Mouse (Mus musculus) lung, postnatal 4 days (tissue): ENCODE data around the gene Sacs.
"Not testable (repeated sequence)": the region's sequence is repeated elsewhere in the genome, so short reads cannot be mapped to it uniquely, and the experiment has no call there.

ENCODE experiments used
- DNase-seq, 2 experiments: peaks; one replicate each; pipeline ENCODE4 v3.0.0; 2021

Gene Sacs

DNA sequence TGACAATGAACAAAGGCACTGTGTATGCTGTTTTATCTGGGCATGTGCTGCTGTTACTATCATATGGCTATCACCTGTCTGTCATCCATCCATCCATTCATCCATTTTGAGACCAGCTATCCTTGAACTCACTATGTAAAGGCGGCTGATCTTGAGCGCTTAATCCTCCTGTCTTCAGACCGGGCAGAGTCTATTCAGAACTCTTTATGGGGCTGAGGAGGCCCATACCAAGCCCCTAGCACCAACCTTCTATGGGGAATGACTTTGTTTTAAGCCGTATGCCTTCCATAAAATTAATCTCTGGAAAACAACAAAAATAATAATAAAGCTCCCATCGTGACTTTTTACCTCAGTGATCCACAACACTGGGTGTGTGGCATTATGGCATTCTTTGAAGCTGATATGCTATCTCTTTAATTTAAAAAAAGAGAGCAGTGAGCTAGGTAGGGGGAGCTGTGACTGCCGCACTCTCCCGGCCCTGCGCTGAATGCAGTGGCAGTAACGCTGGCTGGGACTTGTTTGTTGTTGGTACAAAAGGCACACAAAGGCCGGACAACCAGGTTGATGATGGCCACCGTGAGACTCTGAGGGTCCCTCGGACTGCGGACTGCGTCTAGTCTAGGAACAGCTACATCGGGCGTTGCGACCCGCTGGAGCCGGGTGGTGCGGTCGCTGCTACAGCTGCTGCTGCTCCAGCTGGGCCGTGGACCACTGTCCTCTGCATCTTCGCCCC, at the start of gene Sacs:
Gene Sacs, plus strand, starts transcription at position 464 of the 733 bp plus-strand sequence.
- DNase-seq, result no peak

DNA sequence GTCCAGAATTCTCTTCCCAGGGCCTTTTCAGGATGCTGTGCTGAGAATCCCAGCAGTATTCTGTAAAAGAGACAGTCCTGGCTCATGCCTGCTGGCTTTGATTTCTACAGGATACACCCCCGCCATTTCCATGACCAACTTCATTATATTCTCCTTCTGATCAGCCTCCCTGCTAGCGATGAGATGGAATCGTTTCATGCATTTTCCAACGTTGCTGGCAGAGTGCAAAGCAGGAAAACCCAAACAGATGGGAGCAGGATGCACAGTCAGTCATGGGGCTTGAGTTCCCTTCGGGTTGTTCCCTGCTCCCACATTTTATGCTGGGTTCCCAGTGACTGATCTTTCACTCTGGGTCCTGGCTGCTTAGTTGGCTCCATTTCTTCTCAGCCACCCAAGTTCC, 47.3 kb upstream of the Sacs start:
- no peak for DNase-seq

DNA sequence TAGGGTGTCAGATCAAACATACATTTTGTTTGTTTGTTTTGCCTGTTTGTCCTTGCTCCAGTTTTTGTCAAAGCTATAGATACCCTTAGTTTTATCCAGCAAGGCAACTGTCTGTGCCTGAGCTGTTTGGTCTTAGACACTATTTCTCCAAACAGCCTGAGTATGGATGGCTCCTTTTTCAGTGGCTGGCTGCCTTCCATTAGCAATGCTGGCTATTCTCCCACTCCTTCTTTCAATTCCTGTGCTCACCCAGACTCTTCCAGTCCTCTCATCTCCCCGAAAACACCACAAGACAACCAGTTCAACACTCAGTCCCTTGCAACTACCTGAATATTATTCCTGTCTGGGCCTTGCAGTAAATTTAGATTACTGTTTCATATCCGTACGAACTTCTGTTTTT, 46.2 kb upstream of the Sacs start:
- no peak for DNase-seq

DNA sequence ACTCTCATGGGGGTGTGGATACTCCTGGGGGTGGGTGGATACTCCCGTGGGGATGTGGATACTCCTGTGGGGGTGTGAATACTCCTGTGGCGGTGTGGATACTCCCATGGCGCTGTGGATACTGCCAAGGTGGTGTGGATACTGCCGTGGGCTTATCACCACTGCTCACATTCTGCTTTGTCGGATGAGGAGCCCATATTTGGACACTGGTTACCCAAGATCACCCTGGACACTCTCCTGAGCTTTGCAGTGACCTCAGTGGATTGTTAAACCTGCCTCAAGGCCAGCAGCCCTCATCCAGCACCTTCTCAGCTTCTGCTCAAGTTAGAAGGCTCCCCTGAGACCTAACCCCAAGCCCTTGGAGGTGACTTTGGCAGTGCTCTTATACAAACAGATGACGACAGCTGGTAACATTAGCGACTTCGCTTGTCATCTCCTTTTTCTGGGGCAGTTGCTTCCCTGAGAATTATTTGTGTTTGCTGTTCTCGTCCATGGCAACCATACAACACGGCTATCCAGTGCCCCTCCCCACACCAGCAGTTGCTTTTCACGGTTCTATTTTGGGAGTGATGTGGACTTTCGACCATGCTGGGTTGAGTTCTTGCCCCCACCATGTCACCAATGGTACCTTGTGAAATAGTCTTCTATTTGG, 40.2 kb upstream of the Sacs start:
- DNase-seq, result peak; percentile 53 to 73

DNA sequence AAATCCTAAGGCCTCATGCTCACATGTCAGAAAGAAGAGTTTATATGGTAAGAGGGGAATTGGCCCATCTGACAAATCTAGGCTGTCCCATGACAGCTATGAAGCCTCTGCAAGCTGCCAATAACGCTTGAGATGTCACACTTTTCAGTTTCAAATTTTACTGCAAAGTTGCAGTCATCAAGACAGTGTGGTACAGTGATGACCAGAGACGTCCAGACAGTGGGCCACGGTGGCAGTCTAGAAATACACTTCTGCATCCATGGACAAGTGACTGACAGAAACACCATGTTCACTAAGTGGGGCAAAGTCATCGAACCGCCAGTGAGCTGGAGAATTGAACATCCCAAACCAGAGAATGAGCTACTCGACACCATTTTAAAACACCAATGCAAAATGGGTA, 37.5 kb upstream of the Sacs start:
- peak in 1 of 2 experiments; percentile 2 for DNase-seq

DNA sequence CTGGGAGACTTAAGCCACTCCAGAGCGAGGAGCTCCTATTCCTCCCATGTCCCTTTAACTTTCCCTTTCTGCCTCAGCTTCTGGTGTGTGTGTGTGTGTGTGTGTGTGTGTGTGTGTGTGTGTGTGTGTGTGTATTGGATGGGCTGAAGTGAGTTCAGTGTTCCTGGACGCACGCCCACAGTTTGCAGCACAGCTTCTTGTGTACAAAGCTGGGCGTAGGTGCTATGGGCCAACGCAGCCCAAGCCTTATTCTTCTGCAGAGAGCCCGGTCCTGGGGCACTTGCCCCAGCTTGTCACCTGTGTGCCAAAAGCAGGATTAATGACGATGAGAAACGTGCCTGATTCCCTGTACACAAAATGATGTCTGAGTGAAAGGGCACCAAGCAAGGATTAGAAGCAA, 31.9 kb upstream of the Sacs start:
- DNase-seq, result peak; percentile 33 to 61

DNA sequence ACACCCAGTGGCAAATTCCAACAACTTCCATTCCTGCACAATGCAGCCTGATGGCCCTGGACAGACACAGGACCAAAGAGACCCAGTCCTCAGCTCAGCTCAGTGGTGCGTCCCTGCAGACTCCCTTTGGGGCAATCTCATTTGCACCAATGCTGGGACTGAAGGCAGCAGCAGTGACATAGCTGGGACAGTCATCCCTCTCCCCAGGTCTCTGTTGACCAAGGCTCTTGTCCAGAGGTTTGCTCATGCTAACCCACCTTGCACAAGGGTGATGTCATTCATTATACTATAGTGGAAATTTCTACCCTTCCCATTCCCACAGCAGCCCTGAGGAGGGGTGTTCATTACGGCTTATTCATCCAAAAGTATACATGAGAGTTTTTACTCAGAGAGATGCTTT, 29.6 kb upstream of the Sacs start:
- DNase-seq, result no peak

DNA sequence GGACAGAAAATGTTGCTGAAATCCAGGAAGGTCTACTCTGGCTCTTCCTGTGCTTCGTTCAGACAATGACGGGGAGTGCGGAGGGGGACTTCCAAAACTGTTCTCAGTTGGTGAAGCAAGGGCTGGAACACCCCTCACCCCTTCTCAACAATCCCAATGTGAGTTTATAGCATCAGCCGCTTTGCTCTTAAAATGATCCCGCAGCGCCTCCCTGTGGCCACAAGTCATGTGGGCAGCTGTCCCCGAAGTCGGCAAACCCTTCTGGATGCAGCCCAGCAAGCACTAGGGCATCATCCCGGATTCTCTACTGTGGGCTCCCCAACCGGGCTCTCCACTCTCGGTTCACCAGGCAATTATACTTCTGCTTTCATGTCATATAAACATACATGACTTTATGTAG, 25.9 kb upstream of the Sacs start:
- DNase-seq, result peak; percentile 73 to 83

DNA sequence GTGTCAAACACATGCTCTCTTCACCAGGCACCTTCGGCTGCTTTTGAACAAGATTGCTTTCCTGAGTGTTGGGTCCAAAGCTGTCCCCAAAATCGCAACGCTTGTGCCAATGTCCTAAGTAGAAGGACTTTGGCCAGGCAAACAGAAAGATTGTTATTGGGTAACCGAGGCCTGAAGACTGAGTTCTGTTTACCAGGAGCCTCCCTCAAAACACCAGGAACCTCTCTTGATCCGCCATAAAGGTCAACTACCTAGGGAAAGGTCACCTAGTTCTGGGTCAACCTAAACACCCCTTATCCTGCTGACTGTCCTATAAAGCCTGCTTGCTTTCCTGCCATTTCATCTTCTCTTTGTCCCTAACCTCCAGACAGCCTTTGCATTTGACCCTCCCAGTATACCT, 13.5 kb upstream of the Sacs start:
- no peak for DNase-seq

DNA sequence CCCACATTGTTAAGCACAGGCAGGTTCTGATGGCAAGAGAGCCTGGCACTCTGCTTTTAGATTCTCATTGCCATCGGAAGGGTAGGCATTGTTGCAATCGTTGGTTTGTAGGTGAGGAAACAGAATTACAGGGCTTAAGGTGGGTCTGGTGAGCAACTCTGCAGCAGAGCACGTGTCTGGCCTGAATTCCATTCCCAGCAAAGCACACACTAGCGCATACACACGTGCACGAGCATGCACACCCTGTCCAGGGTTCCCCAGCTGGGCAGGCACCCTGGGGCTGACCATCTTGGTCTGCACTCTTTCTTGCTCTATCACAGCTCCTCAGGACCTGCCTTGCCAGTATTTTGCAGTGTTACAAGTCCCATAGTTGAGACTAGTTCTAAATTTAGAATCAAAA, 13.1 kb upstream of the Sacs start:
- DNase-seq, result no peak

DNA sequence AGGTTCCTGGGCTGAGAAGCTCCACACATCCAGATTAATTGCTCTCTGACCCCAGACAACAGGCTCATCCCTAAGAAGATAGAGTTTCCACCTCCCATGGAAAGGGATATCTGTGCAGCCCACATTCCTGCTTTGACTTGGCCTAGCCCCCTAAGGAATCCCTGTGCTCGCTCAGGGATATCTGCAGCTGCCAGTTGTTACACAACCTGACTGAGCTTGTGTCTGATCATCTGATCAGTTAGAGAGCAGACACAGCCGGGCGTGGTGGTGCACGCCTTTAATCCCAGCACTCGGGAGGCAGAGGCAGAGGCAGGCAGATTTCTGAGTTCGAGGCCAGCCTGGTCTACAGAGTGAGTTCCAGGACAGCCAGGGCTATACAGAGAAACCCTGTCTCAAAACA, 10.9 kb upstream of the Sacs start:
- not testable (repeated sequence) for DNase-seq

DNA sequence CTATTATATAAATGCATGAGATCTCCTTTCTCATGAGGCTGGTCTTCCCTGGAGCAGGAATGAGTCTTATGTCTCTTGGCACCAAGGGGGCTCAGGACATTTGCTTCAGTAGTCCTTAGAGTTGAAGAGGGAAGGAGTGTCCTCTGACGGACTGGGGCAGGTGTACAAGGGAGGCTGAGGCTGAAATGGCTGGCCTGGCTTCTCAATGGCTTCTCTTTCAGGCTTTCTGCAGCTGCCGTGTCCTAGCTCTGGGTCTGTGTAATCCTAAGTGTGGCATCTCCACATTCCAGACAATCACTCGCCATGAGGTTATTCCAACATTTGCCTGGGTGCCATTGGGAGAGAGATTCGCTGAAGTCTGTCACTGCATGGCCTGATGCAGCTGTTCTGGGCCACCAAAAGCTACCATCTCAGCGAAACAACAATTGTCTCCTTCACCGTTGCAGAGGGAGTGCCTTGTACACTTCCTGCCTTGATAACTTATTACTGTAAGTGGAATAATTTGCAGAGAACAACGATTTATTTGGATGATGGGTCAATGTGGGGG, 9.2 kb upstream of the Sacs start:
- DNase-seq, result no peak

DNA sequence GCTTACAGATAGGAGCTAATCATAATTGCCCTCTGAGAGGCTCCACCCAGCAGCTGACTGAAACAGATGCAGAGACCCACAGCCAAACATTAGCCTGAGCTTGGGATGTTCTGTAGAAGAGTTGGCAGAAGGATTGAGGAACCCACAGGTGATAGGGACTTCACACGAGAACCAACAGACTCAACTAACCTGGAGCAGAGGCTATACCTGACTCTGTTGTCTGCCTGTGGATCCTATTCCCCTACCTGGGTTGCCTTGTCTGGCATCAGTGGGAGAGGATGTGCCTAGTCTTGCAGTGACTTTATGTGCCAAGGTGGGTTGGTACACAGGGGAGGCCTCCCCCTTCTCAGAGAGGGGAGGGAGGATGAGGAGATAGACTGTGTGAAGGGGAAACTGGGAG, 5.7 kb upstream of the Sacs start:
- DNase-seq, result no peak

DNA sequence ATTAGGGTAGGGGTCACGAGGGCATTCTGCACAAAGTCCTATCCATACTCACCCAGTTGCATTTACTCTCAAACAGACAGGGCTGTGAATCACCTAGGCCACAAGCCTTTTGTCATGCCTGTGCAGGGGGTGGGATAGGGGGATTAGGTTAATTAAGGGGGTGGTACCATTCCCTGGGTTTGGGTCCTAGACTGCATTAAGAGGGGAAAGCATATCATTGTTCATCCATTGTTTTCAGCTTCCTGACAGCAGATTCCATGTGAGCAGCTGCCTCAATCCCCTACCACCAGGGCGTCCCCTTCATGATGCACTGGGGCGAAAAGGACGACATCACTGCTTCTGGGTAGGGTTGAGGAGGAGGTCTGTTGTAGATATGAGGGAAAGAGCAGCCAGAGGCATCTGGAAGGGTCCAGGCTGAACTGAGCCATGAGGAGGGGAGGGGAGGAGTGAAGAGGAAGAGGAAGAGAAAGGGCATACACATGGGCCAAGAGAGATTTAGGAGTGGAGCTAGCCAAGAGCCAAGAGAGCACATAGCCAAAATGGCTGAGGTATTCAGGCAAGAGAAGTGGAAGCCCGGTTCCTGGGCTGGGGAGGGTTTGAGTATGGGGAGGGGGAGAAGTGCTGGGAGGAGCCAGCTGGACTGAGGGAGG, 3.8 kb upstream of the Sacs start:
- DNase-seq, result no peak

DNA sequence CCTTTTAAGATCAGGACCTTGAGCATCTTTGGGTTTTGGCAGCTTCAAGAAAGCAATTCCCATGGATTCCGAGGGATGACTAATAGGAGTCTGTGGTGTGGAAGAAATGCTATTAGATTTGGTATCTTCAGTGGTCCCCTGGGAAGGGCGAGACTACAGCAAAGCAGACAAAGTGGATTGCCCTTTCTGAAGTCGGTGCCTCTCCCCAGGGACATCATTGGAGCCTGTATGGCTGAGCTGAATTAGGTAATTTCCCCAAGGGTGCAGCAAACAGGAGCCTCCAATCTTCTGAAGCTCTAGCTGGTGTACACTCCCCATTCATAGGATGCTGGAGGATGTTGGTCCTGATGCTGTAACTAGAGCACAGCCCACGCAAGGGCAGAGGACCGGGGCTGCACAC, 847 bp upstream of the Sacs start:
- DNase-seq, result no peak

DNA sequence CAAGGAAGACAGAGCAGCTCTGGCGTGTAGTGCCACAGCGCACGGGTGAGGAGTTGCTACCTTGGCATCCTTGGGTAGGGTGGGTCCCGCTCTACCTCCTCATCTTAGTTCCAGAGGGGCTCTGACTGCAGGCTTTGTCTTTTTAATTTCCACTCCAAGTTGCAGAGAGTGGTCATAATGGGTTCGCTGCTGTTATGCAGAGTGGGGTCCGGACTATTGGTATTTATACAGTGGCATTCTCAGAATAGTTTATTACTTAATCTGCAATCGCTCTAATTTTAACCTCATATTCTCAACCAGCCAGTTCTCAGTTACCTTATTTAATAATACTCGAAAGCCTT, 440 bp downstream of the Sacs start:
- DNase-seq, result no peak

DNA sequence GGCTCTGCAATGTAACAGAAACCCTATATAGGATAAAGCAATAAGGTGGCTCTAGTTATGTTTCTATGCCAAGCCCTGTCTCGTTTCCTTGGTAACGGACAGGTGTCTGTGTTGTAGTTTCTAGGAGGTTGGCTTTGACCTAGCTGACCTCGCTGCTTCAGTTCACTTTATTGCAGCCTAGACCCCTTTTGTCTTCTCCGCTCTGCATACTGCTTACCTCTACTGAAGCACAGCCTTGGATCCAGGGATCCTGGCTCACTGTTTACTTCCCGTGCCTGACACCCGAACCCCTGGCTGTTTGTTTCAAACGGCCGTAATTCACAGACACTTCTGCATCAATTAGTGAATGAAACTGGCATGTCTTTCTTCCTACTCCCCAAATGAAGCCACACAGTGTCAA, 5.1 kb downstream of the Sacs start:
- no peak for DNase-seq

DNA sequence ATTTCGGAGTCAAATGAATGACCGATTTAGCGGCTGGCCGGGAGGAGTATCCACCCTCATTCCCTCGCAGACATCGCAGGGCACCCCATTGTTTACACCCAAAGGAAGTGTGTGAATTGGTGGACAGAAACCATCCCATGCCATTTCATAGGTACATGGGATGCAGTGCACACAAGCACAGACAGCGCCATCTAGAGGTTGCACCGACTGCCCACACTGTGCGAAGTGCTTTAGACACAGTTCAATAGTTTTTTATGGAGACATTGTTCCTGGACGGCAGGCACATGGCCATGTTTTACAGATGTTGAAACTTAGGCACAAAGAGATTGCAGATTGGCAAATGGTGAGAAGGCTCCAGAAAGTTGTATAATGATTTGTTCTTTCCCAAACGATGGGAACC, 5.6 kb downstream of the Sacs start:
- DNase-seq, result peak in 1 of 2 experiments; percentile 10

DNA sequence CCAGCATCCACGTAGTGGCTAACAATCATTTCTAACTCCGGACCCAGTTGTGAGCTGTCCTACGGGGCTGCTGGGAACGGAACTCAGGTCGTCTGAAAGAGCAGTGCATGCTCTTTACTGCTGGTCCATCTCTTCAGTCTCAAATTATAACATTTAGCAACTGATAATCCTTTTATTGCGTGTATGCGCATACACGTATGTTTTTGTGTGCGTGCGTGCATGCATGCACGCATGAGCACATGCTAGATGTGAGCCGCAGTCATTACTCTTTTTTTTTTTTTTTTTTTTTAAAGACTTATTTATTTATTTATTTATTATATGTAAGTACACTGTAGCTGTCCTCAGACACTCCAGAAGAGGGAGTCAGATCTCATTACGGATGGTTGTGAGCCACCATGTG, 12.2 kb downstream of the Sacs start:
- DNase-seq, result not testable (repeated sequence)

DNA sequence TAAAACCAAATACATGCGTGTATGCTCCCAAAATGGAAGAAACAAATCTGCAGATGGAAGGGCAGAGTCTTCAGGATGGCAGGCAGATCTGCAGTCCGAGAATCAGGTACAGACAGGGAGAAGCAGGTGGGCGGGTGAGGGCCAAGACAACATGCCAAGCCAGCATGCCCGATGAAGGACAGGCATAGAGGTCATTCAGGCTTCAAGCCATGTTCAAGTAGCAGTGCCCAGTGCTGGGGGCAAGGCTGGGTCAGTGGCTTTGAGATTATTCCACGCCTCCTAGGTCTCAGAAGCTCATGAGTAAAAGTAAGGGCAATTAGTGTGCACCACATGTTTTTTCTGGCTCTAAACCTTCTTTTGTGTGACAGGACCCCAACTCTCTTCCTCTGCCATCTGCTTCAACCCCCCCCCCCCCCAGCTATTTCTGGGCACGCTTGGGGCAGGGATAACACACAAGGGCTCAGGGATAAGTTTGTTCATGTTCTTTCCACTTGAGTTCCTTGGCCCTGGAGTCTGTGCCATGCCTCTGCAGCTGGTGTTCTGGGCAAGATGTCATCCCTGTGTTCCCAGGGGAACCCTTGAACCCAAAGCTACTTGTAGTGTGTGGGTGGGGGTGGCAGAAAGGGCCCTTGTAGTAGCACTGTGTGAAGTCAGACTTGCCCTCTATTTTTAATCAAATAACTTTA, 16.8 kb downstream of the Sacs start:
- DNase-seq, result no peak

DNA sequence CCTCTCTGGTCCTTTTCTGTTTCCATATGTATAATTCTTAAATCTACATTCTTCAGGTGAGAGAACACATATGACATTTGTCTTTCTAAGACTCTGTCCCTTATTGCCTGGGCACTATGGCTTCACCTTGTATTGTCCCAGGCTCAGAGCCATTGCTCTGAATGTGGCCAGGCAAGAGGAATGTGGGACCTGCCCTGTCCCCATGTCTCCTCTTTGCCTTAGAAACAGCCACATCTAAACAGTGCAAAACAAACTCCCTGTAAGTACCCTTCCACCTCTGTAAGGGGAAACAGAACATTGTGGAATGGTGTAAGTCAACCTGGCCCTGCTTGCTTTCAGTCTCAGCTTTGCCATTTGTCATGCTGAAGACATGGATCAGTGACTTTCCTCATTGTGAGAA, 17.4 kb downstream of the Sacs start:
- DNase-seq, result no peak

DNA sequence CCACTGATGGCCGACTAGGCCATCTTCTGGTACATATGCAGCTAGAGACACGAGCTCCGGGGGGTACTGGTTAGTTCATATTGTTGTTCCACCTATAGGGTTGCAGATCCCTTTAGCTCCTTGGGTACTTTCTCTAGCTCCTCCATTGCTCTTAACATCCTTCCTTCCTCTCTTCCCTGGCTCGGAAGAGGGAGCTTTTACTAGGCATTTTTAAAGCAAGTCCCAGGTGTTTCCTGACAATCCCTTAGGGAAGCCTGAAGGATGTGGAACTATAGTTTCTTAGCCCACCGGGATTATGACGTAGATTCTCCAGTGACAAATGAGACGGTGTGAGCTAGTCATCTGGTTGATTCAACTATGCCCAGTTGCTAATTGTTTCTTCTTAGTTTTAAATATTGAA, 19.2 kb downstream of the Sacs start:
- not testable (repeated sequence) for DNase-seq

DNA sequence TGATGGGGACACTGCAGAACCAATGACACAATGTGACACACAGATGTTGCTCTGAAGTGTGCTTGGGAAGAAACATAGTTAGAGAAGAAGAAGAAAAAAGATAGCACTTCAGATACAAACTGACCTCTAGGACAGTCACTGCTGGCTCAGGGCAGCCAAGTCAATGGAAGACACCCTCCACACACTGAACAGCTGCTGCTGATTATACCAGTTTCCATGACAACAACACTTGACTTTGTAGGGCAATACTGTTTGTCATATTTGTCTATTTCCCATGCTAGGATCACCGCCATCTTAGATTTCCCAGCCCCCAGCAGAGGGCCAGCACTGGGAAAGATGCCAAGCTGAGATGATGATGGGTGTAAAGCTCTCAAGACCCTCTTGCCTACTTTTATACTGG, 22.7 kb downstream of the Sacs start:
- no peak for DNase-seq
